Mouse (Mus musculus) liver, adult 2 months (tissue): Measurements from ENCODE around the gene Usp2. TPM values are rescaled to one million over a fixed set of nuclear protein-coding genes. Genes with fewer than 3 reads are reported as not detected.
A peak's percentile ranks its signal among the peaks of the same experiment; 100 is the strongest.

ENCODE experiments used
- DNase-seq: peaks from one replicate; pipeline ENCODE4 v3.0.0-alpha.2; 2011; ENCODE audit warnings: low read depth, low spot score; ENCODE audit errors: extremely low read depth
- H3K27ac ChIP-seq: fragments of 200-500 bp; replicated peaks from 2 replicates; pipeline ENCODE4 v1.5.1; 2012; ENCODE audit warnings: low read depth, mild to moderate bottlenecking, control low read depth, inconsistent platforms, low read length; ENCODE audit not compliant: insufficient read depth
- H3K27me3 ChIP-seq: fragments of 200-500 bp; 2 replicates; pipeline ENCODE4 v1.6.1; 2012; ENCODE audit warnings: mild to moderate bottlenecking, moderate library complexity, low read length, inconsistent platforms; ENCODE audit not compliant: control insufficient read depth, insufficient read depth
- H3K36me3 ChIP-seq: fragments of 200-500 bp; 2 replicates; pipeline ENCODE4 v1.6.1; 2012; ENCODE audit warnings: low read length, inconsistent platforms; ENCODE audit not compliant: control insufficient read depth, insufficient read depth
- H3K4me1 ChIP-seq: fragments of 200-500 bp; 2 replicates; pipeline ENCODE4 v1.6.1; 2011; ENCODE audit warnings: low read length; ENCODE audit not compliant: control insufficient read depth, insufficient read depth
- H3K4me3 ChIP-seq: fragments of 200-500 bp; 2 replicates; pipeline ENCODE4 v1.5.1; 2011; ENCODE audit warnings: low read depth, mild to moderate bottlenecking, control low read depth, low read length, moderate library complexity; ENCODE audit not compliant: insufficient read depth
- H3K79me2 ChIP-seq: fragments of 200-500 bp; 2 replicates; pipeline ENCODE4 v1.6.1; 2012; ENCODE audit warnings: inconsistent platforms, mild to moderate bottlenecking, low read length, moderate library complexity; ENCODE audit not compliant: control insufficient read depth, insufficient read depth
- H3K9ac ChIP-seq: fragments of 200-500 bp; 2 replicates; pipeline ENCODE4 v1.6.1; 2012; ENCODE audit warnings: low read depth, mild to moderate bottlenecking, control low read depth, inconsistent platforms, low read length
- CTCF ChIP-seq: fragments of 200-500 bp; IDR thresholded peaks from 2 replicates; pipeline ENCODE4 v1.5.1; 2011; ENCODE audit warnings: low read depth, low read length, control low read depth
- POLR2A ChIP-seq: fragments of 200-500 bp; IDR thresholded peaks from 2 replicates; pipeline ENCODE4 v1.6.1; 2011; ENCODE audit warnings: low read length, control low read depth; ENCODE audit not compliant: insufficient read depth; ENCODE audit errors: extremely low read depth
- WGBS: fragments of 180-500 bp; shearing (Covaris S2); methylation state at CpG from one replicate; pipeline ENCODE4 v1.1.7; 2018; 5-methylcytosine and 5-hydroxymethylcytosine counted together
- polyA plus RNA-seq: library from polyadenylated mRNA; depleted of rRNA; stranded (reverse); fragments of >200 nt; gene quantifications from 2 replicates; pipeline ENCODE4 v1.2.3, GENCODE M21; 2012
- total RNA-seq: library from RNA; depleted of rRNA; stranded (reverse); fragments of >200 nt; gene quantifications from 2 replicates; pipeline ENCODE4 v1.2.3, GENCODE M21; 2014

Usp2 gene
- total and polyA plus RNA-seq, 2 experiments: 3.1 to 13.6 TPM

- Histone ChIP-seq H3K4me3 (no peak overlapping the region), H3K79me2 (no peaks in the 10 kb centered on the region), H3K9ac (no peak overlapping the region), H3K27ac (no peak overlapping the region), H3K27me3 (no peaks in the 10 kb centered on the region), H3K36me3 (no peaks in the 10 kb centered on the region), H3K4me1 (no peaks in the 10 kb centered on the region)
- DNase-seq: no peak
- 88% methylated on average over 8 of the region's 8 CpGs for WGBS
- TF ChIP-seq CTCF (no peak), POLR2A (no peak)
Measured at GRCm38 (mm10) chr9:44070844-44071231, 4.0 kb downstream of the Usp2 start.

GRCm38 (mm10) chr9:44071914-44072598 is 5.2 kb downstream of the Usp2 start:
- H3K27ac ChIP-seq: no peak overlapping the region
- TF ChIP-seq CTCF (no peak), POLR2A (no peak)
- H3K79me2 ChIP-seq: no peaks in the 10 kb centered on the region
- H3K4me1 ChIP-seq: peaks cover 4% of the 10 kb centered on the region; the same call in 1 of the 2 replicates
- no peaks in the 10 kb centered on the region for H3K36me3 ChIP-seq
- H3K27me3 ChIP-seq: no peaks in the 10 kb centered on the region
- no peak overlapping the region for H3K9ac ChIP-seq
- H3K4me3 ChIP-seq: no peak overlapping the region
- 67% methylated on average over 11 of the region's 11 CpGs for WGBS
- no peak for DNase-seq

GRCm38 (mm10) chr9:44072599-44072915 is 5.7 kb downstream of the Usp2 start:
- H3K36me3 ChIP-seq: no peaks in the 10 kb centered on the region
- WGBS: 72% methylated on average over 4 of the region's 4 CpGs
- DNase-seq: no peak
- H3K4me3 ChIP-seq: no peak overlapping the region
- peaks cover 4% of the 10 kb centered on the region; the same call in 1 of the 2 replicates for H3K4me1 ChIP-seq
- no peak overlapping the region for H3K9ac ChIP-seq
- no peak overlapping the region for H3K27ac ChIP-seq
- no peak for TF ChIP-seq POLR2A
- TF ChIP-seq CTCF: no peak
- H3K27me3 ChIP-seq: no peaks in the 10 kb centered on the region
- H3K79me2 ChIP-seq: no peaks in the 10 kb centered on the region

GRCm38 (mm10) chr9:44073115-44073514 is 6.3 kb downstream of the Usp2 start:
- DNase-seq: no peak
- no peak overlapping the region for H3K9ac ChIP-seq
- no peaks in the 10 kb centered on the region for H3K79me2 ChIP-seq
- no peaks in the 10 kb centered on the region for H3K27me3 ChIP-seq
- TF ChIP-seq POLR2A: no peak
- no peak for TF ChIP-seq CTCF
- H3K27ac ChIP-seq: no peak overlapping the region
- 82% methylated on average over 5 of the region's 5 CpGs for WGBS
- H3K4me3 ChIP-seq: no peak overlapping the region
- no peaks in the 10 kb centered on the region for H3K36me3 ChIP-seq
- peaks cover 7% of the 10 kb centered on the region; the same call in 1 of the 2 replicates for H3K4me1 ChIP-seq

GRCm38 (mm10) chr9:44074395-44075275 is 7.8 kb downstream of the Usp2 start:
- WGBS: 61% methylated on average over 9 of the region's 9 CpGs
- DNase-seq: peak; percentile 54

More at GRCm38 (mm10) chr9:44074395-44075275, 7.8 kb downstream of the Usp2 start:
- Histone ChIP-seq H3K27ac (no peak overlapping the region), H3K79me2 (no peaks in the 10 kb centered on the region), H3K36me3 (no peaks in the 10 kb centered on the region), H3K27me3 (no peaks in the 10 kb centered on the region), H3K4me3 (no peak overlapping the region), H3K9ac (no peak overlapping the region), H3K4me1 (peaks cover 19% of the 10 kb centered on the region)
- TF ChIP-seq POLR2A (no peak), CTCF (peak; percentile 44)
